Mouse (Mus musculus): ENCODE results near the gene Pias3.
"Not testable (repeated sequence)": the region's sequence is repeated elsewhere in the genome, so short reads cannot be mapped to it uniquely, and the experiment has no call there.

The Pias3 gene

GRCm38 (mm10) chr3:96696198-96696765 is at the start of gene Pias3:
Gene Pias3, plus strand, starts transcription at chr3:96696384.
- DNase-seq: peak; percentile 42

- DNase-seq: no peak
These were observed 48.8 kb upstream of the Pias3 start for GRCm38 (mm10) chr3:96647365-96647764.

DNA sequence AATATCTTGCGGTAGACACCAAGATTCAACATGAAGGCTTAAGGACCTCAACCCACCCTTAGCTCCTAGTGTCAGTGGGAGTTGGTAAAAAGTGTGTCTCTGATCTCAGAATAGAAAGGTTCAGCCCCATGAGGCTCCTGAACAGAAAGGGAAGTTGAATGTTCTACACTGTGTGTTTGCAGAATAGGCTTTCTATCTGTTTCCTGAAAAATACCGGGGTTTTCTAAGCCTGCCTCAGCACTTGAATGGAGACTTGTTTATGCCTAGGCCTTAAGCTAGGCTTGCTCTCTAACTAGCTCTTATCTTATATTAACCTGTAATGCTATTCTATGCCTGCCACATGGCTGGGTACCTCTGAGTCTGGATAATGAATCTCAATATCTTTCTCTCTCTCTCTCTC is 35.3 kb upstream of the Pias3 start:
- no peak for DNase-seq

DNA sequence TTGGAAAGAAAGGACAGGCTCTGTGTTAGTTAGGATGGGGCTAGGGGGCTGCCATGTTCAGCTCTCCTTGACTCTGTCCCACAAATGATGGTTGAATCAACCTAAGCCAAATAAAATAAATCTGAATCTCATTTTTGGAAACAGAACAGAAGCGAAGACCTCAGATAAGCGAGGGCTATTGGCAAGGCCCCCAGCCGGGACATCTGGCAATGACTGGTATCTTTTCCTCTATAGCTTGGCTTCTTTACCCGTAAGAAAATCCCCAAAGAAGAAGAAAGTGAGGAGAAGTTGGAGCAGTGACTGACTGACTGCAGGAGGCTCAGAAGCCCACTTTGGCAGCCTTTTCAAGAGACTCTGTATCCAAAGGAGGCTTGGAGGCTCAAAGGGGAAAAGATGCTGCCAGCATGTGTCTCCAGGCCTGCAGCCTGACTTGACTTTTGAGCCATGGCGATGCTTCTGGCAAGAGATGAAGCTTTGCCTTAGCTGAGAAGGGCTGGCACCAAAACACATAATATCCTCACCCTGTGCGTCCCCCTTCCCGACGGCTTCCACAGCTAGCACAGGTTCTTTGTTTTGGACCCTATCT is 33.4 kb upstream of the Pias3 start:
- no peak for DNase-seq

DNA sequence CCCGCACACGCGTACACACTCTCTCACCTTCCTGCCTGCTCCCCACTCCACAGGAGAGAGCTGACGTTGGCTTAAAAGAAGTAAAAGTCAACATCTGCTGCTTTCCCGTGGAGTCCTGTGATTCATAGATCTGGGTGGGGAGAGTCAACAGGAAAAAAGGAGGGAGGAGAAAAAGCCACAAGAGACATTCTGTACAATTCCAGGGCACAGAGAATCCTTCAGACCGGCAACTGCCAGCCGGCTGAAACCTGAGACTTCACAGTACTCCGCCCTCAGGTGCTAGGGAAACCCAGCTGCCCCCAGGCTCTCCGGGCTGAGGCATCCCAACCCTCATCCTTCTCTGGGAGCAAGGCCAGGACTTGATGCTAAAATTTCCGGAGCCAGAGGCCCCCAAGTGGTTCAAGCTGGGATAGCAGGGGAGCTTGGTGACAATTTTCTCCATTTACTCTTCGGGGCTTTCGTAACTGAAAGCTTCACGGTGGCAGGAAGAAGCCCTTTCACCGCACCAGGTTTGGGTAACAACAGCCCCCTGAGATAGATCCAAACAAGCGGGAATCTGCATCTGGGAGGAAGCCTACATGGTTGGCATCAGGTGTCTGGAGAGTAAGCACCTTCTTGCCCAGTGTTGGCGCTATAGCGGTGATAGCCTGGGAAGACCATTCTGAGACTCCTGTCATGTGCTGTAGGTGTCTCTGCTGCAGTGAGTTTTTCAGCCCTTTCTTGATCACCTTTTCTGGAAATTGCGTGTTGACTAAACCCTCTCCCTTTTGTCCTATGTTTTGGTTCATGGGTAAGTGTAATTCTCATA is 32.5 kb upstream of the Pias3 start:
- peak; percentile 92 for DNase-seq

DNA sequence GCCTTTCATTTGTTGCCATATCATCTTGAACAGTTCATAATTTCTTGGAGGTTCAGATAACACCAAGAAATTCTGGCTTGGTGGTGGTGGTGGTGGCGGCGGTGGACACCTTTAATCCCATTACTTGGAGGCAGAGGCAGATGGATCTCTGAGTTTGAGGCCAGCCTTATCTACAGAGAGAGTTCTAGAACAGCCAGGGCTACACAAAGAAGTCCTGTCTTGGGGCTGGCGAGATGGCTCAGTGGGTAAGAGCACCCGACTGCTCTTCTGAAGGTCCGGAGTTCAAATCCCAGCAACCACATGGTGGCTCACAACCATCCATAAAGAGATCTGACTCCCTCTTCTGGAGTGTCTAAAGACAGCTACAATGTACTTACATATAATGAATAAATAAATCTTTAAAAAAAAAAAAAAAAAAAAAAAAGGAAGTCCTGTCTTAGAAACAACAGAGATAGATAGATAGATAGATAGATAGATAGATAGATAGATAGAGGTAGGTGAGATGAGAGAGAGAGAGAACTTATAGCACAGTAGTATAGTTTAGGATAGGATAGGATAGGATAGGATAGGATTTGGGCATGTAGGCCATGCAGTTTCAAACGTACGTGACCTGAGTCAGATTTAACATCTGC is 30.3 kb upstream of the Pias3 start:
- DNase-seq: not testable (repeated sequence)

DNA sequence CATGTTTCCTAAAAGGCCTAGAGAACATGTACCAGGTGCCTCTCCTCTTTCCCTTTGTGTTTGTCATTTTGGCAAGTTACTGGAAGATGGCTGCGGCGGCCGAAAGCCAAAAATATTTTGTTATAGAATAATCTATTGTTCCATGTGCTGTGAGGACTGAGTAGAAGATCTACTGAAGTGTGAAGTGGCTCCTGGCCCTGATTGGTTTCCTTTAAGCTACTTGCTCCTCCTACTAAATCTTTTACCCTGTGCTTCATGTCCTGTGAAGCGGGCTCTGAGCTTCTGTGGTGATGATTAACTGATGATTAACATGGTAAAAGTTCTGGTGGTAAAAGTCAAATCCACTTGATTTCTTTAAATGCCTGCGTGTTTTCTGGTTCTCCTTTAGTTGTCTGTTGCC is 29.3 kb upstream of the Pias3 start:
- DNase-seq: no peak

DNA sequence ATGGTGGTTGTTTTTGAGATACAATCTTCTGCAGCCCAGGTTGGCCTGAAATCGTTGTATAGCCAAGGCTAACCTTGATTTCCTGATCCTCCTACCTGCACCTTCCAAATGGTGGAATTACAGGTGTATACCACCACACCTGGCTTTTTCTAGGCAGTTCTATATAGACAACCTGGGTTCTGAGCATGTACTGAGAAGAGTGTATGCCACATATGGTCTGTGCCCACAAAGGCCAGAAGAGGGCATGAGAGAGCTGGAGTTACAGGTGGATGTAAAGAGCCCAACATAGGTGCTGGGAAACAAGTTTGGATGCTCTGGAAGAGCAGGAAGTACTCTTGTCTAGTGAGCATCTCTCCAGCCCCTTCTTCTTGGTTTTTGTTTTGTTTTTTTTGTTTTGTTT is 28.9 kb upstream of the Pias3 start:
- no peak for DNase-seq

GRCm38 (mm10) chr3:96668424-96669067 is 27.6 kb upstream of the Pias3 start:
- DNase-seq: no peak

DNA sequence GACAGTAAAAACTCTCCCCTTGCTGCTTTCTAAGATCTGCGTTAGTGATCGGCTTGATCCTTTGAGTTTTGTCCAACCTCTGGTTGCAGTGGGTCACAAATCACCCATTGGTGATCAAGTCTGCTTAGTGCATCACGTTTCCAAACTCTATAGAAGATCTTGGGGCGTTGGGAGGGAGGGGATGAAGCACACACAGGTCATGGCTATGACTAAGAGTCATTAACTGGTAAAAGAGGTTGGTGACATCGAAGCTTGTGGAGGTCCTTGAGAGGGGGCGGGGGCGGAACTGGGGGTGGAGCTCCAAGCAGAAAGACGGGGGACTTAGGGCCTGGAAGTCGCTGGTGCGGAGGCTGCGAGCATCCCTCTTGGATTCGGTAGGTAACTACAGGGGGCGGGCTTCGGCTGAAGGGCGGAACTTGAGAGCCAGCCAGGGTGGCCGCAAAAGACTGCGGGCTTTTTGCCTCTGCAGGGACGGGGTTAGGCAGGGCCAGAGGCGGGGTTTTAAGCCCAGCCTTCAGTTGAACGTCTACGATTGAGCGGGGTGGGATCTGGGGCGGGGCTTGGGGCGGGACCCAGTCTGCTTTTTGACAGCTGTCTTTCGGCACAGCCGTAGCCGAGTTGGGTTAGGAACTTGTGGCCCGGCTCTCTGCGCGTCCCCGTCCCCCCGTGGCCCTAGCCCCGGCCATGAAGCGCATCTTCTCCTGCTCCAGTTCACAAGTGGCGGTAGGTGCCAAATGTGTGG is 26.3 kb upstream of the Pias3 start, which contains the start of gene Ankrd35:
Ankrd35 (plus strand) TSS at position 405 of the 742 bp plus-strand sequence.
- DNase-seq: peak; percentile 74

- DNase-seq: no peak
These were observed 24.7 kb upstream of the Pias3 start for GRCm38 (mm10) chr3:96671519-96671918.

DNA sequence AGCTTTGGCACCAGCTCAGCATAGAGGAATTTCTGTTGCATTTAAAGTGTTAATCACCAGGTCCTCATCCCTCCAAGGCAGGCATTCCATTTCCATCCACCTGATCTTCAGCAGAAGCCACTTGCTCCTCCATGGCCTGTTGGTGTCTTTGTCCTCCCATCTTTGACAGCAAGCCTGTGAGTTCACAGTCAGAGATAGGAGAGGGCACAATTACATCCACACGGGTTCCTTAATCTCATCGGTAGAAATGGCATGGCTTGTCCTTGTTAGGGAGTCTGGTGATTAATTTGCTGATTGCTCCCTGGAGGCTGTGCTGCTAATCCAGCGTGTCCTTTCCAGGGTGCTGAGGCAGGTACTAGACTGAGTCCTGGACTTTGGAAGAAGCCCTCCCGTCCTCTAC is 22.7 kb upstream of the Pias3 start:
- no peak for DNase-seq

- DNase-seq: no peak
These were observed 21.7 kb upstream of the Pias3 start for GRCm38 (mm10) chr3:96674442-96674841.

- DNase-seq: no peak
These were observed 21.0 kb upstream of the Pias3 start for GRCm38 (mm10) chr3:96675171-96675570.

DNA sequence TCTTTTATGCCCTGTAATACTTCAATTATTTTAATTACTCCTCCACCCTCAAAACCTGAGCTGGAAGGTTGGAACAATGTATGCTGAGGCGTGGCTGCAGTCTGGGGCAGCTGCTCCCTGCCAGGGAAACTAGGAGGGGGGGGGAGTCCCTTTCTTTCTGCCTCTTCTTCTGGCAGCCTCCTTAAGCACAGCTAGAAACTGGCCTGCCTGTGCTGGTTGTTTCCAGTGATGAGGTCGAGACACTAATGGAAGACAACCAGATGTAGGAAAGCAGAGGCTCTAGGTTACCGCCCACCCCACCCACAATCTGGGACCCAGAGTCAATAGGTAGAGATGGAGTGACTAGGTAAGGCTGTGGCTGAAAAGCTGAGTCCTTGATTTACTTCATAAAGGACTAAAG is 20.5 kb upstream of the Pias3 start:
- DNase-seq: no peak

- DNase-seq: no peak
These were observed 17.7 kb upstream of the Pias3 start for GRCm38 (mm10) chr3:96678456-96678855.

DNA sequence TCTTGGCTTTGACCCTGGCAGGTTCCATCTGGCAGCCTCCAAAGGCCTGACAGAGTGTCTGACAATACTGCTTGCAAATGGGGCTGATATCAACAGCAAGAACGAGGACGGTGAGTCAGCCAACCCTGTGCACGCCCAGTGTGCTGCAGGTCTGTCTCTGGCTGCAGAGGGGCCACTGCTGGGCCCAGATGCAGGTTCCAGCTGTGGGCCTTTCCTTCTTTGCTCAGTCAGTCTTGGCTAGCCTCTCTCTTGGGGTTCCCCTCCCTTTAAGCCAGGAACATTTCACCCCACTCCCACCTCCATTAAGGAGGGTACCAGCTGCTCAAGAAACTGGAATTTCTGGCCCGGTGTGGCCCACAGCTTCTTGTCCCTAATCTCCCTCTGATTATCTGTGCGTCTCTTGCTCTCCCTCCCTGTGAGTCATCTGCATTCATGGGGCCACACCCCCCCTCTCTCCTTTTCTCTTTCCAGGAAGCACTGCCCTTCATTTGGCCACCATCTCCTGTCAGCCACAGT is 17.0 kb upstream of the Pias3 start:
- no peak for DNase-seq

- DNase-seq: no peak
These were observed 15.8 kb upstream of the Pias3 start for GRCm38 (mm10) chr3:96680269-96680956.

GRCm38 (mm10) chr3:96683496-96683895 is 12.7 kb upstream of the Pias3 start:
- DNase-seq: no peak

DNA sequence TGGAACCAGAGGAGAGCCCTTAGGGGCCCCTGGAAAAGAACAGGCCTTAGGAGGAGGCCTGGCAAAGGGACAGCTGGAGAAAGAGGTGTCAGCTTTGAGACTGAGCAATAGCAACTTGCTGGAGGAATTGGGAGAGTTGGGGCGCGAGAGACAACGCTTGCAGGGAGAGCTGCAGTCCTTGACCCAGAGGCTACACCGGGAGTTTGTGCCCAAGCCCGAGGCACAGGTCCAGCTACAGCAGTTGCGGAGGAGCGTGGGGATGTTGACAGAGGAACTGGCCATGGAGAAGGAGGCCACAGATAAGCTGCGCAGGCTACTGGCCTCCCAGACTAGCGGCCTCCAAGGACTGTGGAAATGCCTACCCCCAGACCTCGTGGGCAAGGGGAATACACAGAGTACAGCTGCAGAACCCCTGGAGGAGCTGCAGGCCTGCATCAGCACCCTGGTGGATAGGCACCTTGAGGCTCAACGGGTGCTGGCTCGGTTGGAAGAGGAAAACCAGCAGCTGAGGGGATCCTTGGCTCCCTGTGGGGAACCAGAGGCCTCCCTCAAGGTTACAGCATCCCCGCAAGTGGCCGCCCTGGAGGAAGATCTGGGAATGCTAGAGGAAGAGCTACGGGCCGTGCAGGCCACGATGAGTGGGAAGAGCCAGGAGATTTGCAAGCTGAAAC is 11.9 kb upstream of the Pias3 start:
- no peak for DNase-seq

DNA sequence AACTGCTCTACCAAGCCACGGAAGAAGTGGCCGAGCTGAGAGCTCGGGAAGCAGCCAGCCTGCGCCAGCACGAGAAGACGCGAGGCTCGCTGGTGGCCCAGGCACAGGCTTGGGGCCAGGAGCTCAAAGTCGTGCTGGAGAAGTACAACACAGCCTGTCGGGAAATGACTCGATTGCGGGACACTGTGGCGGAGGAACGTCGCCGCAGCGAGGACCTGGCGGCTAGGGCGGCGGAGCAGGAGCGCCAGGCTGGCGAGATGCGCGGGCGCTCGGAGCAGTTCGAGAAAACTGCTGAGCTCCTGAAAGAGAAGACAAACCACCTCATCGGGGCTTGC is 11.4 kb upstream of the Pias3 start:
- DNase-seq: no peak
